Mouse (Mus musculus): ENCODE measurements at regions not wholly inside any gene's neighbourhood (a gene's known extent, or its start where the extent isn't known, plus 50 kb on each side); places are given as distances from the start of the nearest gene placed in this dataset.

DNA sequence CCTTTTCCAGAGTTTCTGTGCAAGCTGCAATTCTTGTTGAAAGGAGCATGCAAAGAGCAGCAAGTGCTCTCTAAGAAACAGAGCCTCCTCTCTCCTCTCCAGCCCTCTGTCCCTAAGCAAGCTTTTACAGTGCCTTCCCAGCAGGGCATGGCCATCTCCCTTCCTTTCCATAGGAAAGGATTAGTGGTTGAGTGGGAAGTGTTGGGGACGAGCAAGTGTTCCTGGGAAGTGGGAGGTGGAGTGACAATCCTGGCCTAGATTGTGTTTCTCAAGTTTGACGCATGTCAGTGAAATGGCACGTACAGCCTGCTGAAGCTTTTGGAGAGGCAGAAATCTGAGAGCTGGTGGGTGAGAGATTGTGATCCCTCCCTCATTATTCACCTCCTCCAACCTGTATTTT, 204.7 kb upstream of the G2e3 start:
- TF ChIP-seq POLR2A (IDR thresholded peaks at IDR 0.05; ENCODE audit: control insufficient read depth, extremely low read depth, insufficient read depth, low read length, poor library complexity) (no peak), CTCF (IDR thresholded peaks at IDR 0.05; ENCODE audit: borderline replicate concordance, control insufficient read depth, extremely low read depth, insufficient read depth, low read length, poor library complexity) (no peak)
